Mouse (Mus musculus): ENCODE results near the gene Pnpla6. TPM values are rescaled to one million over a fixed set of nuclear protein-coding genes. Genes with fewer than 3 reads are reported as not detected.

Pnpla6 gene
- polyA plus RNA-seq, 1 experiment from 2014 or later = 22.9 TPM

GRCm38 (mm10) chr8:3540076-3540475, 24.9 kb downstream of the Pnpla6 start:
- Histone ChIP-seq H3K9ac (replicated peaks) (no peak overlapping the region), H3K4me1 (replicated peaks) (no peaks in the 10 kb centered on the region), H3K9me3 (no peaks in the 10 kb centered on the region), H3K27ac (no peak overlapping the region), H3K36me3 (peaks cover 92% of the 10 kb centered on the region), H3K4me2 (no peak overlapping the region), H3K4me3 (replicated peaks) (no peak overlapping the region), H3K27me3 (no peaks in the 10 kb centered on the region)
- 94% methylated on average over 4 of the region's 4 CpGs for WGBS
- no peak for ATAC-seq (ENCODE audit: insufficient number of reproducible peaks, insufficient read depth, low FRiP score, low TSS enrichment, low read depth)

DNA sequence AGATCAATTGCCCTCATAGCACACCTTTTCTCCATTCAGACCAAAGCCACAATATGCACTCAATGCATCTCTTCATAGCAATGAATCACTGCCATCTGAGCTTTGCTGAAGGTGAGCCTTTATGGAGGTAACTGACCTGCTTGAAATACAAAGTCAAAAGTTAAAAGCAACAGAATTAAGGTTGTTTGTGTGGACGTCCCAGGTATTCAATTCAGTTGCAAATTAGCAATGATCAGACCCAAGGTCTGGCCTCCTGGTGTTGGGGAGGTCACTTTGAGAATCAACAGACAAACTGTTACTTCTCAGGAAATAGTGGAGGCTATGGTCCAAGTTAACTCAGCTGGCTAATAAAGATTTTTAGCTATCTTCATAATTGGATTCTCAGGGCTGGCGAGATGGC, 31.3 kb downstream of the Pnpla6 start:
- H3K4me3 ChIP-seq (replicated peaks) = no peak overlapping the region

GRCm38 (mm10) chr8:3552240-3552639, 37.1 kb downstream of the Pnpla6 start:
- H3K9me3 ChIP-seq = no peaks in the 10 kb centered on the region
- no peak overlapping the region for H3K4me2 ChIP-seq
- ATAC-seq (ENCODE audit: insufficient number of reproducible peaks, insufficient read depth, low FRiP score, low TSS enrichment, low read depth) = no peak
- no peak overlapping the region for H3K9ac ChIP-seq (replicated peaks)
- H3K4me1 ChIP-seq (replicated peaks) = no peaks in the 10 kb centered on the region
- WGBS = 86% methylated on average over 1 of the region's 1 CpGs
- no peak overlapping the region for H3K4me3 ChIP-seq (replicated peaks)
- no peak overlapping the region for H3K27ac ChIP-seq
- H3K27me3 ChIP-seq = no peaks in the 10 kb centered on the region
- H3K36me3 ChIP-seq = no peaks in the 10 kb centered on the region

More for the DNA sequence above, 31.3 kb downstream of the Pnpla6 start:
- H3K4me1 ChIP-seq (replicated peaks) = no peaks in the 10 kb centered on the region
- 89% methylated on average over 2 of the region's 2 CpGs for WGBS
- H3K4me2 ChIP-seq = no peak overlapping the region
- no peaks in the 10 kb centered on the region for H3K9me3 ChIP-seq
- ATAC-seq (ENCODE audit: insufficient number of reproducible peaks, insufficient read depth, low FRiP score, low TSS enrichment, low read depth) = no peak
- H3K27ac ChIP-seq = no peak overlapping the region
- H3K36me3 ChIP-seq = peaks cover 42% of the 10 kb centered on the region
- no peak overlapping the region for H3K9ac ChIP-seq (replicated peaks)
- no peaks in the 10 kb centered on the region for H3K27me3 ChIP-seq

DNA sequence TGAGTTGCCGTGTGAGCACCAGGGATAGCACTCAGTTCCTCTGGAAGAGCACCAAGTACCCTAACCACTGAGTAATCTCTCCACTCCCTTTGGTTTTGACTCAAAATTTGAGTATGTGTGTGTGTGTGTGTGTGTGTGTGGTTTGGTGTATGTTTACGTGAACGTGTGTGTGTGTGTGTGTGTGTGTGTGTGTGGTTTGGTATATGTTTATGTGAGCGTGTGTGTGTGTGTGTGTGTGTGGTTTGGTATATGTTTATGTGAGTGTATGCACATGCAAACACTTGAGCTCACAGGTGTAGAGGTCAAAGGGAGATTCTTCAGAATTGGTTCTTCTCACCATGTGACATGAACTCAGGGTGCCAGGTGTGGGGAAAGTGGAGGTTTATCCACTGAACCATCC, 40.9 kb downstream of the Pnpla6 start:
- peak; percentile 97 for ATAC-seq (ENCODE audit: insufficient number of reproducible peaks, insufficient read depth, low FRiP score, low TSS enrichment, low read depth)
- WGBS = 61% methylated on average over 4 of the region's 4 CpGs
- Histone ChIP-seq H3K4me2 (no peak overlapping the region), H3K9ac (replicated peaks) (no peak overlapping the region), H3K4me3 (replicated peaks) (no peak overlapping the region), H3K9me3 (no peaks in the 10 kb centered on the region), H3K4me1 (replicated peaks) (no peaks in the 10 kb centered on the region), H3K27me3 (no peaks in the 10 kb centered on the region), H3K27ac (no peak overlapping the region), H3K36me3 (no peaks in the 10 kb centered on the region)

- H3K9ac ChIP-seq (replicated peaks) = no peak within 1 kb of the TSS; the same call in 1 of the 2 replicates
- no peaks in the 10 kb centered on the region for H3K36me3 ChIP-seq
- no peak for ATAC-seq (ENCODE audit: insufficient number of reproducible peaks, insufficient read depth, low FRiP score, low TSS enrichment, low read depth)
- 5% methylated on average over 12 of the region's 12 CpGs for WGBS
- H3K27ac ChIP-seq = 0 out of 2 replicates have a peak within 1 kb of the TSS, but pooled peaks have one; percentile 4
- peak within 1 kb of the TSS; percentile 20 for H3K4me3 ChIP-seq (replicated peaks)
- H3K4me1 ChIP-seq (replicated peaks) = 0 out of 2 replicates have a peak, but pooled peaks cover 3% of the 10 kb centered on the region
- no peaks in the 10 kb centered on the region for H3K27me3 ChIP-seq
- H3K9me3 ChIP-seq = no peaks in the 10 kb centered on the region
- peak within 1 kb of the TSS; percentile 43 for H3K4me2 ChIP-seq
These were observed 52.6 kb downstream of the Pnpla6 start, which contains the start of gene C330021F23Rik for GRCm38 (mm10) chr8:3567641-3568371. Gene C330021F23Rik, plus strand, starts transcription at chr8:3567990.

DNA sequence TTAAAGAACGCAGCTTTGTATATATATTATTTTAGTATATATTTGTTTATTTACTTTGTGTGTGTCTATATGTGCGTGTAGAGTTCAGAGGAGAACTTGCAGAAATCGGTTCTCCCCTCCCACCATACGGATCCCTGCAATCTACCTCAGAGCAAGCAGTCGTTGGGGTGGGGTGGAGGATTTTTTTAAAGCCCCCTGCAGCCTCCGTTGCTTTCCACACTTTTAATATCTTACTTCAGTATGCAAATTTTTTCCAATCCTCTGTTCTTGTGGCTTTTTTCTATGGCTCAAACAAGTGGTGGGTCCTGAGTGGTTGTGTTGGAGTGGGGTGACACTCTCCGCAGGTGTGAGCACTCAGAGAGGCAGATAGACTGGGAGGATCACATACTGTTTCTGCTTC, 53.2 kb downstream of the Pnpla6 start:
- H3K27ac ChIP-seq = no peak overlapping the region

GRCm38 (mm10) chr8:3569784-3570183, 54.6 kb downstream of the Pnpla6 start:
- 89% methylated on average over 5 of the region's 5 CpGs for WGBS
- no peak overlapping the region for H3K27ac ChIP-seq
- H3K4me2 ChIP-seq = no peak overlapping the region
- 0 out of 2 replicates have a peak, but pooled peaks cover 3% of the 10 kb centered on the region for H3K4me1 ChIP-seq (replicated peaks)
- H3K9me3 ChIP-seq = no peaks in the 10 kb centered on the region
- ATAC-seq (ENCODE audit: insufficient number of reproducible peaks, insufficient read depth, low FRiP score, low TSS enrichment, low read depth) = no peak
- no peaks in the 10 kb centered on the region for H3K27me3 ChIP-seq
- no peaks in the 10 kb centered on the region for H3K36me3 ChIP-seq
- no peak overlapping the region for H3K9ac ChIP-seq (replicated peaks)
- H3K4me3 ChIP-seq (replicated peaks) = no peak overlapping the region

More for the DNA sequence above, 53.2 kb downstream of the Pnpla6 start:
- Histone ChIP-seq H3K4me2 (peak overlapping the region; percentile 43), H3K9ac (replicated peaks) (no peak overlapping the region; the same call in 1 of the 2 replicates), H3K27me3 (no peaks in the 10 kb centered on the region), H3K9me3 (no peaks in the 10 kb centered on the region), H3K36me3 (no peaks in the 10 kb centered on the region), H3K4me3 (replicated peaks) (no peak overlapping the region), H3K4me1 (replicated peaks) (0 out of 2 replicates have a peak, but pooled peaks cover 3% of the 10 kb centered on the region)
- no peak for ATAC-seq (ENCODE audit: insufficient number of reproducible peaks, insufficient read depth, low FRiP score, low TSS enrichment, low read depth)
- 14% methylated on average over 7 of the region's 7 CpGs for WGBS

- H3K9me3 ChIP-seq = no peaks in the 10 kb centered on the region
- H3K36me3 ChIP-seq = no peaks in the 10 kb centered on the region
- no peaks in the 10 kb centered on the region for H3K27me3 ChIP-seq
- H3K27ac ChIP-seq = no peak overlapping the region
- WGBS = 94% methylated on average over 3 of the region's 3 CpGs
- H3K4me1 ChIP-seq (replicated peaks) = peaks cover 6% of the 10 kb centered on the region
- H3K4me2 ChIP-seq = no peak overlapping the region
- H3K9ac ChIP-seq (replicated peaks) = no peak overlapping the region
- no peak overlapping the region for H3K4me3 ChIP-seq (replicated peaks)
- no peak for ATAC-seq (ENCODE audit: insufficient number of reproducible peaks, insufficient read depth, low FRiP score, low TSS enrichment, low read depth)
These were observed 59.4 kb downstream of the Pnpla6 start for GRCm38 (mm10) chr8:3574546-3574945.

- H3K4me2 ChIP-seq = no peak overlapping the region
- ATAC-seq (ENCODE audit: insufficient number of reproducible peaks, insufficient read depth, low FRiP score, low TSS enrichment, low read depth) = no peak
- no peak overlapping the region for H3K4me3 ChIP-seq (replicated peaks)
- no peak overlapping the region for H3K9ac ChIP-seq (replicated peaks)
- H3K27me3 ChIP-seq = no peaks in the 10 kb centered on the region
- H3K9me3 ChIP-seq = no peaks in the 10 kb centered on the region
- H3K27ac ChIP-seq = no peak overlapping the region
- WGBS = 76% methylated on average over 15 of the region's 15 CpGs
- peaks cover 9% of the 10 kb centered on the region for H3K4me1 ChIP-seq (replicated peaks)
- no peaks in the 10 kb centered on the region for H3K36me3 ChIP-seq
These were observed 61.2 kb downstream of the Pnpla6 start for GRCm38 (mm10) chr8:3576211-3576960.

DNA sequence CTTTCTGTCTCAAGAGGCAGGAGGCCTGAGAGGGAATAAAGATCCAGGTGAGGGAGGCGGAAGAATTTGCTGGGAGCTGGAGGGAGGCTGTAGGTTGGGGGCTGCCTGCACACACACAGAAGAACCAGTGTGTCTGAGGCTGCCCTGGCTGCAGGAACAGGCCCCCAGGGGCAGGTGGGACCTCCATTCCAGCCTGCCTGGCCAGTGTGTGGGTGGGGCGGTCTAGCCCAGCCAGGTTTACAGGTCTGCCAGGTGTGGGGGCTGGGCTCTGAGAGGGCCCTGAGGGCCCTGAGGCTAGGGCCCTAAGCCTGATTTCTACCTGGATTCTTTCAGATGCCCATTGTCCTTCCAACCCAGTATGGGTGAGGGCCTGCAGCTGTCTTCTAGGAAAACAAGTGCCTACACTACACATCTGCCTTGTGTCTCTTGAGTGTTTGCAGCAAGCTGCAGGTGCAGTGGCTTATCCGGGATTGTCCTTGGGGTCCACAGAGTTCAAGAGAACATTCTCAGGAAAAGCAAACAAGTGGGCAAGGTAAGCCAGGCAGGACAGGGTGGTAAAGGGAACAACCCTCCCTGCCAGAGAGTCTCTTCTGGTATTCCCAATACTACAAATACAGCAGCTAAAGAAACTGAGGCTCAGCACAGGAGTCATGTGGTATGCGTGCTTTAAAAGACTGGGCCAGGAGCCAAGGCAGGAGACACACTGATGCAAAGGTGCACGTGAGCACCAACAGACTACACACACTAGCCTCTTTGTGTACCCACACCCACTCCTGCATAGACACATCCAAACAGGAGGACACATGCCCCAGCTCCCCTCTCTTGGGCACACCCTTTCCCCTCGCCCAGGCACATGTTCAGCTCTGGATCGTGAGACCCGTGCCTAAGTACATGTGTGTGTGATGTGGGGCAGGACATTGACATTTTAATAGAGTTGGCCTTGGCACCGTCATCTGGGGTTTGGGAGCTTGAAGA, 64.5 kb downstream of the Pnpla6 start:
- H3K36me3 ChIP-seq = no peaks in the 10 kb centered on the region
- H3K27me3 ChIP-seq = no peaks in the 10 kb centered on the region
- peak overlapping the region; percentile 56 for H3K27ac ChIP-seq
- H3K9me3 ChIP-seq = no peaks in the 10 kb centered on the region
- no peak overlapping the region for H3K4me3 ChIP-seq (replicated peaks)
- no peak overlapping the region for H3K9ac ChIP-seq (replicated peaks)
- peaks cover 9% of the 10 kb centered on the region for H3K4me1 ChIP-seq (replicated peaks)
- 69% methylated on average over 9 of the region's 9 CpGs for WGBS
- peak; percentile 61; the same call in 1 of the 2 replicates for ATAC-seq (ENCODE audit: insufficient number of reproducible peaks, insufficient read depth, low FRiP score, low TSS enrichment, low read depth)
- H3K4me2 ChIP-seq = no peak overlapping the region

All from limb, embryonic 12.5 days (tissue).